Mouse (Mus musculus): ENCODE data around the gene Fem1a.

Gene Fem1a

GRCm38 (mm10) chr17:56256239-56256881 is at the start of gene Fem1a:
Fem1a (plus strand) TSS chr17:56256810.
- peak; percentile 97 for DNase-seq (ENCODE audit: low read depth, low spot score)

- DNase-seq (ENCODE audit: low read depth, low spot score): no peak
Observed at GRCm38 (mm10) chr17:56206986-56207674, 49.5 kb upstream of the Fem1a start.

- DNase-seq (ENCODE audit: low read depth, low spot score): no peak
Observed at GRCm38 (mm10) chr17:56207963-56208530, 48.6 kb upstream of the Fem1a start.

GRCm38 (mm10) chr17:56208821-56209220 is 47.8 kb upstream of the Fem1a start:
- no peak for DNase-seq (ENCODE audit: low read depth, low spot score)

GRCm38 (mm10) chr17:56211090-56211489 is 45.5 kb upstream of the Fem1a start:
- no peak for DNase-seq (ENCODE audit: low read depth, low spot score)

- no peak for DNase-seq (ENCODE audit: low read depth, low spot score)
Observed at GRCm38 (mm10) chr17:56212676-56213075, 43.9 kb upstream of the Fem1a start.

- no peak for DNase-seq (ENCODE audit: low read depth, low spot score)
Observed at GRCm38 (mm10) chr17:56214229-56214628, 42.4 kb upstream of the Fem1a start.

GRCm38 (mm10) chr17:56217670-56218069 is 38.9 kb upstream of the Fem1a start:
- no peak for DNase-seq (ENCODE audit: low read depth, low spot score)

- peak; percentile 96 for DNase-seq (ENCODE audit: low read depth, low spot score)
Observed at GRCm38 (mm10) chr17:56218377-56219191, 38.0 kb upstream of the Fem1a start, which contains the start of gene Dpp9. Dpp9 (minus strand) TSS chr17:56218905.

GRCm38 (mm10) chr17:56219251-56219650 is 37.4 kb upstream of the Fem1a start:
- DNase-seq (ENCODE audit: low read depth, low spot score): no peak

- DNase-seq (ENCODE audit: low read depth, low spot score): no peak
Observed at GRCm38 (mm10) chr17:56219805-56220204, 36.8 kb upstream of the Fem1a start.

- DNase-seq (ENCODE audit: low read depth, low spot score): no peak
Observed at GRCm38 (mm10) chr17:56224916-56225315, 31.7 kb upstream of the Fem1a start.

- no peak for DNase-seq (ENCODE audit: low read depth, low spot score)
Observed at GRCm38 (mm10) chr17:56226566-56226965, 30.0 kb upstream of the Fem1a start.

GRCm38 (mm10) chr17:56229943-56230342 is 26.7 kb upstream of the Fem1a start:
- DNase-seq (ENCODE audit: low read depth, low spot score): no peak

GRCm38 (mm10) chr17:56233389-56233788 is 23.2 kb upstream of the Fem1a start:
- DNase-seq (ENCODE audit: low read depth, low spot score): no peak

- no peak for DNase-seq (ENCODE audit: low read depth, low spot score)
Observed at GRCm38 (mm10) chr17:56233818-56234469, 22.7 kb upstream of the Fem1a start.

- peak; percentile 83 for DNase-seq (ENCODE audit: low read depth, low spot score)
Observed at GRCm38 (mm10) chr17:56241541-56242401, 14.8 kb upstream of the Fem1a start.

- DNase-seq (ENCODE audit: low read depth, low spot score): no peak
Observed at GRCm38 (mm10) chr17:56245608-56246007, 11.0 kb upstream of the Fem1a start.

GRCm38 (mm10) chr17:56251136-56251829 is 5.3 kb upstream of the Fem1a start:
- DNase-seq (ENCODE audit: low read depth, low spot score): peak; percentile 69

GRCm38 (mm10) chr17:56254695-56255094 is 1.9 kb upstream of the Fem1a start:
- DNase-seq (ENCODE audit: low read depth, low spot score): no peak

Measured in A20 (cell line).